Mouse (Mus musculus): ENCODE measurements around the gene Mettl18. TPM values are rescaled to one million over a fixed set of nuclear protein-coding genes. Genes with fewer than 3 reads are reported as not detected.
A peak's percentile ranks its signal among the peaks of the same experiment; 100 is the strongest.

The Mettl18 gene
- polyA plus RNA-seq (2012; rRNA removed) = 3.7 and 4.3 TPM in 2 replicates

- peak within 1 kb of the TSS; percentile 93 for H3K4me3 ChIP-seq (ENCODE audit: insufficient read depth, low read length)
- H3K27ac ChIP-seq (ENCODE audit: insufficient read depth, low read length) = peak within 1 kb of the TSS; percentile 69
- H3K4me1 ChIP-seq (ENCODE audit: control insufficient read depth, insufficient read depth, low read length) = no peaks in the 10 kb centered on the region
- TF ChIP-seq CTCF (IDR thresholded peaks at IDR 0.05; ENCODE audit: extremely low read depth, insufficient read depth, low read length) (no peak), POLR2A (IDR thresholded peaks at IDR 0.05; ENCODE audit: extremely low read depth, insufficient read depth, low read length) (peak; percentile 61; the same call in 1 of the 2 replicates)
Measured at GRCm38 (mm10) chr1:163994721-163995608, at the start of gene Mettl18, which contains the start of gene BC055324. Gene Mettl18, plus strand, starts transcription at chr1:163994889. Gene BC055324, minus strand, starts transcription at chr1:163994796.

DNA sequence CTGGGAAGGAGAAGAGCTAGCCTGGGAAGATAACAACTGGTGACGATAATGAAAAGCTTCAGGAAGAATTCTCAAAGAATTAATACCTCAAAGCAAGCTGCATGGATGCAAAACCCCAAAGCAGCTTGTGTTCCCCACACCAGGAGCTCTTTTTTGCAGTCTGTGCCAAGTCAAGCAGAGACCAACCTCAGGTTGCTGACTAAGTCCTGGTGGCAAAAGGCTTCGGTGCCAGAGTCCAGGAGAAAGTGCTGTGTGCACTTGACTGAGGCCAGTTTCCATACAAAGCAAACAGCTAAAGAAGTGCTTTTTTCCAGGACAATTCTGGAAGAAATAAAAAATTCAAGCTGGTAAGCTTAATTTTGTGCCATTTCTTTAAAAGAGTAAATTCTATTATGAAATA, 41.3 kb upstream of the Mettl18 start:
- no peak overlapping the region for H3K4me3 ChIP-seq (ENCODE audit: insufficient read depth, low read length)
- TF ChIP-seq CTCF (IDR thresholded peaks at IDR 0.05; ENCODE audit: extremely low read depth, insufficient read depth, low read length) = no peak
- no peak for TF ChIP-seq POLR2A (IDR thresholded peaks at IDR 0.05; ENCODE audit: extremely low read depth, insufficient read depth, low read length)
- H3K4me1 ChIP-seq (ENCODE audit: control insufficient read depth, insufficient read depth, low read length) = no peaks in the 10 kb centered on the region
- no peak overlapping the region for H3K27ac ChIP-seq (ENCODE audit: insufficient read depth, low read length)

- TF ChIP-seq CTCF (IDR thresholded peaks at IDR 0.05; ENCODE audit: extremely low read depth, insufficient read depth, low read length) (no peak), POLR2A (IDR thresholded peaks at IDR 0.05; ENCODE audit: extremely low read depth, insufficient read depth, low read length) (no peak)
- Histone ChIP-seq H3K27ac (ENCODE audit: insufficient read depth, low read length) (no peak overlapping the region), H3K4me1 (ENCODE audit: control insufficient read depth, insufficient read depth, low read length) (no peaks in the 10 kb centered on the region; the same call in 1 of the 2 replicates), H3K4me3 (ENCODE audit: insufficient read depth, low read length) (no peak overlapping the region)
Measured at GRCm38 (mm10) chr1:163958036-163958435, 36.7 kb upstream of the Mettl18 start.

DNA sequence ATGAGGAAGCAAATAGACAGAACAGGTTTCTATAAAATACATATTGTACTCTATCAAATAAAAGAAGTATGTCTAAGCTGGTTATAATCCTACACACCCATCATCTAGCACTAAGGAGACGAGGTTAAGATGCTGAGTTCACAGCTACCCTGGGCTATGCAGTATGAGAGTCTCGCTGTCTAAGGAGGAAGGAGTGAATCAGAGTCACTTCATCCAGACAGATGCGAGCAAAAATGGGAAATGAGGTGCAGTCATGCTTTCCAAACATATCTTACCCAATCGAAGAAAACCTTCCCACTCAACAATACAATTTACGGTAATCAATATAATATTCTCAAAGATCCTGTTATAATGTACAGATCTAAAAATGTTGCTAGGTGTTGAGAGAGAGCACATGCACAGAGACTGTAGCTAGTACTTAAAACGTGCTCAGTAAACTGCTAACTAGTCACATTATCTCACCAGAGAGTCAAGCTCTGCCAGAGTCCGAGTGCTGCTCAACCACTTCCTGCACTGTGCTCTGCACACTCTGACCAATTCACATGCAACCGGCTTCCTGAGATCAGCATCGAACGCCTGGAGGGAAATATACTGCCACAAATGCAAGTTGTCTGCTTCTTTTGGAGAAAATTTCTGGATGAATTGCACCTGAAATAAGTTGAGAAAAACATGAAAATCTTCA, 30.5 kb upstream of the Mettl18 start:
- no peak overlapping the region for H3K27ac ChIP-seq (ENCODE audit: insufficient read depth, low read length)
- H3K4me3 ChIP-seq (ENCODE audit: insufficient read depth, low read length) = no peak overlapping the region
- no peaks in the 10 kb centered on the region; the same call in 1 of the 2 replicates for H3K4me1 ChIP-seq (ENCODE audit: control insufficient read depth, insufficient read depth, low read length)
- no peak for TF ChIP-seq POLR2A (IDR thresholded peaks at IDR 0.05; ENCODE audit: extremely low read depth, insufficient read depth, low read length)
- TF ChIP-seq CTCF (IDR thresholded peaks at IDR 0.05; ENCODE audit: extremely low read depth, insufficient read depth, low read length) = no peak

DNA sequence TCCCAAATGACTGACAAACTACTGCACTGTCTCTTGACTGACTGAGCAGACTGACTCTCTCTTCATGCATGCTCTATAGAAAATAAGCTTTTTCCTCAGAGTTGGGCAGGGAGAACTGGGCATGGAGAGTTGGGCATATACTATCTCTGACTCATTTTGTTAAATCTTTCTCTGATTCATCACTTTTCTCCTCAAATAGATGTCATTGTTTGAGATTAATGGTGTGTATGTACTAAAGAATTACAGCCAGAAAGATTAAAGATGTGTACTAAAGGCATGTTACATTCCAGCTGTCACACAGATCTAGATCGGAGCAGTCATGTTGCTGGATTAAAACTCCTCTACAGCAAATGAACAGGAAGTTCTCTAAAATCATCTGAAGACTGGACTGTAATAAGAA, 20.2 kb upstream of the Mettl18 start:
- Histone ChIP-seq H3K4me1 (ENCODE audit: control insufficient read depth, insufficient read depth, low read length) (no peaks in the 10 kb centered on the region), H3K4me3 (ENCODE audit: insufficient read depth, low read length) (no peak overlapping the region), H3K27ac (ENCODE audit: insufficient read depth, low read length) (no peak overlapping the region)
- no peak for TF ChIP-seq POLR2A (IDR thresholded peaks at IDR 0.05; ENCODE audit: extremely low read depth, insufficient read depth, low read length)
- TF ChIP-seq CTCF (IDR thresholded peaks at IDR 0.05; ENCODE audit: extremely low read depth, insufficient read depth, low read length) = no peak

- TF ChIP-seq CTCF (IDR thresholded peaks at IDR 0.05; ENCODE audit: extremely low read depth, insufficient read depth, low read length) (no peak), POLR2A (IDR thresholded peaks at IDR 0.05; ENCODE audit: extremely low read depth, insufficient read depth, low read length) (no peak)
- no peak overlapping the region for H3K4me3 ChIP-seq (ENCODE audit: insufficient read depth, low read length)
Measured at GRCm38 (mm10) chr1:163975088-163975487, 19.6 kb upstream of the Mettl18 start.

GRCm38 (mm10) chr1:163976515-163976914, 18.2 kb upstream of the Mettl18 start:
- Histone ChIP-seq H3K4me3 (ENCODE audit: insufficient read depth, low read length) (no peak overlapping the region), H3K4me1 (ENCODE audit: control insufficient read depth, insufficient read depth, low read length) (no peaks in the 10 kb centered on the region), H3K27ac (ENCODE audit: insufficient read depth, low read length) (no peak overlapping the region)
- TF ChIP-seq POLR2A (IDR thresholded peaks at IDR 0.05; ENCODE audit: extremely low read depth, insufficient read depth, low read length) (no peak), CTCF (IDR thresholded peaks at IDR 0.05; ENCODE audit: extremely low read depth, insufficient read depth, low read length) (no peak)

More at GRCm38 (mm10) chr1:163975088-163975487, 19.6 kb upstream of the Mettl18 start:
- Histone ChIP-seq H3K4me1 (ENCODE audit: control insufficient read depth, insufficient read depth, low read length) (no peaks in the 10 kb centered on the region), H3K27ac (ENCODE audit: insufficient read depth, low read length) (no peak overlapping the region)

DNA sequence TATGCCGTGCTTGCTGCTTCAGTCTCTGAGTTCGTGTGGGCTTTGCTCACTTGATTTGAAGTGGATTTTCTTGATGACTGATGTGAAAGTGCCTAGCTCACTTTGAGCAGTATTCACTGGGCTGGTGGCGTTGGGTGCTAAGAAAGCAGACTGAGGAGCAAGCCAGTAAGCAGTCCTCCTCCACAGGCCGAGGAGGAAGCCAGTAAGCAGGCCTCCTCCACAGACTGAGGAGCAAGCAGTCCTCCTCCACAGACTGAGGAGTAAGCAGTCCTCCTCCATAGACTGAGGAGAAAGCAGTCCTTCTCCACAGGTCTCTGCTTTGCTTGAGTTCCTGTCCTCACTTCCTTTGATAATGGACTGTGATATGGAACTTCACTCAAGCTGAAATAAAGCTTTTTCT, 2.3 kb upstream of the Mettl18 start:
- TF ChIP-seq CTCF (IDR thresholded peaks at IDR 0.05; ENCODE audit: extremely low read depth, insufficient read depth, low read length) (no peak), POLR2A (IDR thresholded peaks at IDR 0.05; ENCODE audit: extremely low read depth, insufficient read depth, low read length) (no peak)
- no peak overlapping the region for H3K27ac ChIP-seq (ENCODE audit: insufficient read depth, low read length)
- H3K4me3 ChIP-seq (ENCODE audit: insufficient read depth, low read length) = no peak overlapping the region
- H3K4me1 ChIP-seq (ENCODE audit: control insufficient read depth, insufficient read depth, low read length) = no peaks in the 10 kb centered on the region

- TF ChIP-seq POLR2A (IDR thresholded peaks at IDR 0.05; ENCODE audit: extremely low read depth, insufficient read depth, low read length) (no peak), CTCF (IDR thresholded peaks at IDR 0.05; ENCODE audit: extremely low read depth, insufficient read depth, low read length) (no peak)
- Histone ChIP-seq H3K4me3 (ENCODE audit: insufficient read depth, low read length) (peak overlapping the region; percentile 93), H3K4me1 (ENCODE audit: control insufficient read depth, insufficient read depth, low read length) (no peaks in the 10 kb centered on the region), H3K27ac (ENCODE audit: insufficient read depth, low read length) (no peak overlapping the region)
Measured at GRCm38 (mm10) chr1:163994173-163994720, 442 bp upstream of the Mettl18 start.
